Mouse (Mus musculus) frontal cortex, adult (tissue): Measurements from ENCODE around the gene Ak5.

Source experiments
- ATAC-seq: cut with Nextera tagmentation; 2 replicates; pipeline ENCODE4 v1.9.2; 2017; ENCODE audit warnings: mild to moderate bottlenecking, moderate library complexity, mixed read lengths; ENCODE audit not compliant: low TSS enrichment

Gene Ak5

GRCm38 (mm10) chr3:152519556-152519955 is 148.6 kb downstream of the Ak5 start:
- no peak for ATAC-seq

- no peak for ATAC-seq
These were observed 151.6 kb downstream of the Ak5 start for GRCm38 (mm10) chr3:152516569-152516968.

GRCm38 (mm10) chr3:152515959-152516358 is 152.2 kb downstream of the Ak5 start:
- no peak for ATAC-seq

- no peak for ATAC-seq
These were observed 155.6 kb downstream of the Ak5 start for GRCm38 (mm10) chr3:152512517-152512916.

GRCm38 (mm10) chr3:152509268-152509667 is 158.9 kb downstream of the Ak5 start:
- no peak for ATAC-seq

GRCm38 (mm10) chr3:152508419-152508993 is 159.7 kb downstream of the Ak5 start:
- peak; percentile 29; the same call in 1 of the 2 replicates for ATAC-seq

- ATAC-seq, result peak; percentile 86
These were observed 160.3 kb downstream of the Ak5 start for GRCm38 (mm10) chr3:152507900-152508299.

- no peak for ATAC-seq
These were observed 169.0 kb downstream of the Ak5 start for GRCm38 (mm10) chr3:152498968-152499696.

GRCm38 (mm10) chr3:152497842-152498241 is 170.3 kb downstream of the Ak5 start:
- ATAC-seq, result no peak

- ATAC-seq, result no peak
These were observed 171.1 kb downstream of the Ak5 start for GRCm38 (mm10) chr3:152497084-152497483.

- peak; percentile 79 for ATAC-seq
These were observed 172.7 kb downstream of the Ak5 start for GRCm38 (mm10) chr3:152495415-152495898.

GRCm38 (mm10) chr3:152494667-152495360 is 173.3 kb downstream of the Ak5 start:
- no peak; the same call in 1 of the 2 replicates for ATAC-seq

GRCm38 (mm10) chr3:152493813-152494212 is 174.3 kb downstream of the Ak5 start:
- no peak for ATAC-seq

- ATAC-seq, result no peak
These were observed 175.9 kb downstream of the Ak5 start for GRCm38 (mm10) chr3:152492241-152492640.

GRCm38 (mm10) chr3:152490423-152490822 is 177.7 kb downstream of the Ak5 start:
- ATAC-seq, result no peak

GRCm38 (mm10) chr3:152488964-152489363 is 179.2 kb downstream of the Ak5 start:
- ATAC-seq, result no peak

- peak; percentile 63 for ATAC-seq
These were observed 184.0 kb downstream of the Ak5 start for GRCm38 (mm10) chr3:152484206-152484605.

- peak; percentile 53 for ATAC-seq
These were observed 184.4 kb downstream of the Ak5 start for GRCm38 (mm10) chr3:152483800-152484199.

GRCm38 (mm10) chr3:152482182-152482581 is 186.0 kb downstream of the Ak5 start:
- ATAC-seq, result no peak

GRCm38 (mm10) chr3:152480336-152480735 is 187.8 kb downstream of the Ak5 start:
- ATAC-seq, result no peak

- ATAC-seq, result no peak
These were observed 189.3 kb downstream of the Ak5 start for GRCm38 (mm10) chr3:152478599-152479435.
